Mouse (Mus musculus): ENCODE results near the gene Zfhx3.

The Zfhx3 gene

GRCm38 (mm10) chr8:108702201-108702600 is 759.8 kb downstream of the Zfhx3 start:
- no peak for DNase-seq (ENCODE audit: low spot score)

GRCm38 (mm10) chr8:108705751-108706150 is 763.3 kb downstream of the Zfhx3 start:
- DNase-seq (ENCODE audit: low spot score), result no peak

GRCm38 (mm10) chr8:108706491-108706847 is 764.0 kb downstream of the Zfhx3 start:
- DNase-seq (ENCODE audit: low spot score), result no peak

GRCm38 (mm10) chr8:108706848-108707541 is 764.6 kb downstream of the Zfhx3 start:
- no peak for DNase-seq (ENCODE audit: low spot score)

- no peak for DNase-seq (ENCODE audit: low spot score)
Measured at GRCm38 (mm10) chr8:108707576-108708281, 765.3 kb downstream of the Zfhx3 start.

GRCm38 (mm10) chr8:108708833-108709387 is 766.5 kb downstream of the Zfhx3 start:
- no peak for DNase-seq (ENCODE audit: low spot score)

GRCm38 (mm10) chr8:108709441-108709840 is 767.0 kb downstream of the Zfhx3 start:
- DNase-seq (ENCODE audit: low spot score), result no peak

GRCm38 (mm10) chr8:108709928-108710606 is 767.6 kb downstream of the Zfhx3 start:
- no peak for DNase-seq (ENCODE audit: low spot score)

- DNase-seq (ENCODE audit: low spot score), result no peak
Measured at GRCm38 (mm10) chr8:108710607-108711489, 768.4 kb downstream of the Zfhx3 start.

GRCm38 (mm10) chr8:108711490-108711793 is 769.0 kb downstream of the Zfhx3 start:
- DNase-seq (ENCODE audit: low spot score), result no peak

GRCm38 (mm10) chr8:108712001-108712411 is 769.6 kb downstream of the Zfhx3 start:
- DNase-seq (ENCODE audit: low spot score), result no peak

GRCm38 (mm10) chr8:108712607-108713006 is 770.2 kb downstream of the Zfhx3 start:
- DNase-seq (ENCODE audit: low spot score), result no peak

GRCm38 (mm10) chr8:108713346-108714142 is 771.1 kb downstream of the Zfhx3 start:
- DNase-seq (ENCODE audit: low spot score), result no peak

- peak; percentile 43 for DNase-seq (ENCODE audit: low spot score)
Measured at GRCm38 (mm10) chr8:108714143-108714635, 771.7 kb downstream of the Zfhx3 start.

GRCm38 (mm10) chr8:108714636-108715415 is 772.4 kb downstream of the Zfhx3 start:
- DNase-seq (ENCODE audit: low spot score), result peak; percentile 59

- no peak for DNase-seq (ENCODE audit: low spot score)
Measured at GRCm38 (mm10) chr8:108715416-108715948, 773.0 kb downstream of the Zfhx3 start.

- no peak for DNase-seq (ENCODE audit: low spot score)
Measured at GRCm38 (mm10) chr8:108716291-108716811, 773.9 kb downstream of the Zfhx3 start.

- DNase-seq (ENCODE audit: low spot score), result no peak
Measured at GRCm38 (mm10) chr8:108717545-108717944, 775.1 kb downstream of the Zfhx3 start.

- no peak for DNase-seq (ENCODE audit: low spot score)
Measured at GRCm38 (mm10) chr8:108718031-108718430, 775.6 kb downstream of the Zfhx3 start.

- DNase-seq (ENCODE audit: low spot score), result no peak
Measured at GRCm38 (mm10) chr8:108720840-108721239, 778.4 kb downstream of the Zfhx3 start.
